Mouse (Mus musculus): ENCODE results near the gene Sp2. TPM values are rescaled to one million over a fixed set of nuclear protein-coding genes. Genes with fewer than 3 reads are reported as not detected.

The Sp2 gene
- polyA plus RNA-seq, 1 experiment from 2014 or later: 15.2 TPM

GRCm38 (mm10) chr11:96969746-96970145 lies 13.0 kb downstream of the Sp2 start:
- ATAC-seq (ENCODE audit: low read depth) (peak; percentile 47; the same call in 1 of the 2 replicates), DNase-seq (ENCODE audit: low spot score) (peak; percentile 76)
- no peaks in the 10 kb centered on the region for H3K27me3 ChIP-seq (replicated peaks; ENCODE audit: control insufficient read depth, insufficient read depth, low read length)
- peak overlapping the region; percentile 77 for H3K27ac ChIP-seq (replicated peaks; ENCODE audit: low read depth, low read length)
- no peak overlapping the region for H3K4me2 ChIP-seq (ENCODE audit: low read depth, low read length)
- 58% methylated on average over 1 of the region's 1 CpGs for WGBS
- H3K36me3 ChIP-seq (ENCODE audit: control insufficient read depth, insufficient read depth, low read length): no peaks in the 10 kb centered on the region
- H3K4me1 ChIP-seq (ENCODE audit: control insufficient read depth, insufficient read depth, low read length): peaks cover 41% of the 10 kb centered on the region
- no peaks in the 10 kb centered on the region for H3K9me3 ChIP-seq (ENCODE audit: control insufficient read depth, low read length)
- no peak overlapping the region for H3K4me3 ChIP-seq (ENCODE audit: low read depth, low read length)
- H3K9ac ChIP-seq (ENCODE audit: low read depth, low read length): peak overlapping the region; percentile 47

GRCm38 (mm10) chr11:96969280-96969722 lies 13.5 kb downstream of the Sp2 start:
- WGBS: 86% methylated on average over 5 of the region's 5 CpGs
- Histone ChIP-seq H3K4me2 (ENCODE audit: low read depth, low read length) (no peak overlapping the region), H3K4me3 (ENCODE audit: low read depth, low read length) (no peak overlapping the region), H3K4me1 (ENCODE audit: control insufficient read depth, insufficient read depth, low read length) (peaks cover 38% of the 10 kb centered on the region), H3K27me3 (replicated peaks; ENCODE audit: control insufficient read depth, insufficient read depth, low read length) (no peaks in the 10 kb centered on the region), H3K9me3 (ENCODE audit: control insufficient read depth, low read length) (no peaks in the 10 kb centered on the region), H3K27ac (replicated peaks; ENCODE audit: low read depth, low read length) (peak overlapping the region; percentile 77), H3K36me3 (ENCODE audit: control insufficient read depth, insufficient read depth, low read length) (no peaks in the 10 kb centered on the region), H3K9ac (ENCODE audit: low read depth, low read length) (no peak overlapping the region)
- ATAC-seq (ENCODE audit: low read depth) (no peak), DNase-seq (ENCODE audit: low spot score) (no peak)

GRCm38 (mm10) chr11:96968476-96968875 lies 14.3 kb downstream of the Sp2 start:
- H3K4me2 ChIP-seq (ENCODE audit: low read depth, low read length): no peak overlapping the region
- H3K9me3 ChIP-seq (ENCODE audit: control insufficient read depth, low read length): no peaks in the 10 kb centered on the region
- H3K4me1 ChIP-seq (ENCODE audit: control insufficient read depth, insufficient read depth, low read length): peaks cover 31% of the 10 kb centered on the region
- no peak overlapping the region for H3K4me3 ChIP-seq (ENCODE audit: low read depth, low read length)
- H3K36me3 ChIP-seq (ENCODE audit: control insufficient read depth, insufficient read depth, low read length): no peaks in the 10 kb centered on the region
- DNase-seq (ENCODE audit: low spot score) (no peak), ATAC-seq (ENCODE audit: low read depth) (no peak)
- no peak overlapping the region for H3K27ac ChIP-seq (replicated peaks; ENCODE audit: low read depth, low read length)
- H3K9ac ChIP-seq (ENCODE audit: low read depth, low read length): no peak overlapping the region
- 64% methylated on average over 6 of the region's 6 CpGs for WGBS
- no peaks in the 10 kb centered on the region for H3K27me3 ChIP-seq (replicated peaks; ENCODE audit: control insufficient read depth, insufficient read depth, low read length)

GRCm38 (mm10) chr11:96967544-96968269 lies 15.1 kb downstream of the Sp2 start:
- WGBS: 80% methylated on average over 11 of the region's 11 CpGs
- DNase-seq (ENCODE audit: low spot score): no peak

GRCm38 (mm10) chr11:96966914-96967543 lies 15.7 kb downstream of the Sp2 start:
- H3K27me3 ChIP-seq (replicated peaks; ENCODE audit: control insufficient read depth, insufficient read depth, low read length): no peaks in the 10 kb centered on the region
- H3K9ac ChIP-seq (ENCODE audit: low read depth, low read length): no peak overlapping the region
- no peak overlapping the region for H3K27ac ChIP-seq (replicated peaks; ENCODE audit: low read depth, low read length)
- no peak for ATAC-seq (ENCODE audit: low read depth)
- no peak overlapping the region for H3K4me3 ChIP-seq (ENCODE audit: low read depth, low read length)
- 0 out of 2 replicates have a peak, but pooled peaks cover 6% of the 10 kb centered on the region for H3K36me3 ChIP-seq (ENCODE audit: control insufficient read depth, insufficient read depth, low read length)
- no peak for DNase-seq (ENCODE audit: low spot score)
- WGBS: 89% methylated on average over 13 of the region's 13 CpGs
- H3K4me2 ChIP-seq (ENCODE audit: low read depth, low read length): no peak overlapping the region
- H3K9me3 ChIP-seq (ENCODE audit: control insufficient read depth, low read length): no peaks in the 10 kb centered on the region
- peaks cover 18% of the 10 kb centered on the region for H3K4me1 ChIP-seq (ENCODE audit: control insufficient read depth, insufficient read depth, low read length)

More at GRCm38 (mm10) chr11:96967544-96968269, 15.1 kb downstream of the Sp2 start:
- H3K9me3 ChIP-seq (ENCODE audit: control insufficient read depth, low read length): no peaks in the 10 kb centered on the region
- no peaks in the 10 kb centered on the region for H3K27me3 ChIP-seq (replicated peaks; ENCODE audit: control insufficient read depth, insufficient read depth, low read length)
- no peaks in the 10 kb centered on the region for H3K36me3 ChIP-seq (ENCODE audit: control insufficient read depth, insufficient read depth, low read length)
- no peak overlapping the region for H3K27ac ChIP-seq (replicated peaks; ENCODE audit: low read depth, low read length)
- H3K4me3 ChIP-seq (ENCODE audit: low read depth, low read length): no peak overlapping the region
- H3K9ac ChIP-seq (ENCODE audit: low read depth, low read length): no peak overlapping the region
- peaks cover 24% of the 10 kb centered on the region for H3K4me1 ChIP-seq (ENCODE audit: control insufficient read depth, insufficient read depth, low read length)
- H3K4me2 ChIP-seq (ENCODE audit: low read depth, low read length): no peak overlapping the region
- no peak for ATAC-seq (ENCODE audit: low read depth)

- Histone ChIP-seq H3K9ac (ENCODE audit: low read depth, low read length) (no peak overlapping the region), H3K27ac (replicated peaks; ENCODE audit: low read depth, low read length) (no peak overlapping the region), H3K9me3 (ENCODE audit: control insufficient read depth, low read length) (no peaks in the 10 kb centered on the region), H3K4me1 (ENCODE audit: control insufficient read depth, insufficient read depth, low read length) (peaks cover 16% of the 10 kb centered on the region), H3K27me3 (replicated peaks; ENCODE audit: control insufficient read depth, insufficient read depth, low read length) (no peaks in the 10 kb centered on the region), H3K36me3 (ENCODE audit: control insufficient read depth, insufficient read depth, low read length) (peaks cover 14% of the 10 kb centered on the region), H3K4me2 (ENCODE audit: low read depth, low read length) (no peak overlapping the region), H3K4me3 (ENCODE audit: low read depth, low read length) (no peak overlapping the region)
- ATAC-seq (ENCODE audit: low read depth) (no peak), DNase-seq (ENCODE audit: low spot score) (no peak)
- 94% methylated on average over 3 of the region's 3 CpGs for WGBS
Measured at GRCm38 (mm10) chr11:96966172-96966571, 16.6 kb downstream of the Sp2 start.

- no peaks in the 10 kb centered on the region for H3K4me1 ChIP-seq (ENCODE audit: control insufficient read depth, insufficient read depth, low read length)
- H3K4me3 ChIP-seq (ENCODE audit: low read depth, low read length): no peak overlapping the region
- peak overlapping the region; percentile 31; the same call in 1 of the 2 replicates for H3K9ac ChIP-seq (ENCODE audit: low read depth, low read length)
- no peaks in the 10 kb centered on the region for H3K27me3 ChIP-seq (replicated peaks; ENCODE audit: control insufficient read depth, insufficient read depth, low read length)
- no peaks in the 10 kb centered on the region for H3K9me3 ChIP-seq (ENCODE audit: control insufficient read depth, low read length)
- ATAC-seq (ENCODE audit: low read depth): peak; percentile 85
- 20% methylated on average over 8 of the region's 8 CpGs for WGBS
- DNase-seq (ENCODE audit: low spot score): peak; percentile 88
- H3K27ac ChIP-seq (replicated peaks; ENCODE audit: low read depth, low read length): no peak overlapping the region
- peaks cover 38% of the 10 kb centered on the region for H3K36me3 ChIP-seq (ENCODE audit: control insufficient read depth, insufficient read depth, low read length)
- H3K4me2 ChIP-seq (ENCODE audit: low read depth, low read length): no peak overlapping the region
Measured at GRCm38 (mm10) chr11:96963580-96963979, 19.2 kb downstream of the Sp2 start.

GRCm38 (mm10) chr11:96957061-96957805 lies 25.5 kb downstream of the Sp2 start:
- no peaks in the 10 kb centered on the region for H3K27me3 ChIP-seq (replicated peaks; ENCODE audit: control insufficient read depth, insufficient read depth, low read length)
- H3K9ac ChIP-seq (ENCODE audit: low read depth, low read length): no peak overlapping the region
- no peak overlapping the region for H3K4me3 ChIP-seq (ENCODE audit: low read depth, low read length)
- ATAC-seq (ENCODE audit: low read depth) (no peak), DNase-seq (ENCODE audit: low spot score) (no peak)
- peaks cover 95% of the 10 kb centered on the region for H3K36me3 ChIP-seq (ENCODE audit: control insufficient read depth, insufficient read depth, low read length)
- 92% methylated on average over 10 of the region's 10 CpGs for WGBS
- no peak overlapping the region for H3K27ac ChIP-seq (replicated peaks; ENCODE audit: low read depth, low read length)
- H3K4me2 ChIP-seq (ENCODE audit: low read depth, low read length): no peak overlapping the region
- H3K9me3 ChIP-seq (ENCODE audit: control insufficient read depth, low read length): no peaks in the 10 kb centered on the region
- H3K4me1 ChIP-seq (ENCODE audit: control insufficient read depth, insufficient read depth, low read length): no peaks in the 10 kb centered on the region
